Mouse (Mus musculus) gastrocnemius, postnatal 14 days (tissue): ENCODE results near the gene Col19a1. TPM values are rescaled to one million over a fixed set of nuclear protein-coding genes. Genes with fewer than 3 reads are reported as not detected.
A peak's percentile ranks its signal among the peaks of the same experiment; 100 is the strongest.

Experiments used
- DNase-seq: peaks from one replicate; pipeline ENCODE4 v3.0.0; 2021; ENCODE audit warnings: mixed read lengths
- intact Hi-C: fragments of 180-260 bp; cut with DNase I; formaldehyde crosslinking; loops from one replicate; pipeline ENCODE4 v1.15.1; 2025; ENCODE audit warnings: low total_unique reads
- total RNA-seq, 2 experiments: library from RNA; stranded (reverse); gene quantifications; 2 replicates each; pipeline ENCODE4 v1.2.3; 2021

Gene Col19a1
- total RNA-seq, 2 experiments from 2014 or later = 3.6 TPM

DNA sequence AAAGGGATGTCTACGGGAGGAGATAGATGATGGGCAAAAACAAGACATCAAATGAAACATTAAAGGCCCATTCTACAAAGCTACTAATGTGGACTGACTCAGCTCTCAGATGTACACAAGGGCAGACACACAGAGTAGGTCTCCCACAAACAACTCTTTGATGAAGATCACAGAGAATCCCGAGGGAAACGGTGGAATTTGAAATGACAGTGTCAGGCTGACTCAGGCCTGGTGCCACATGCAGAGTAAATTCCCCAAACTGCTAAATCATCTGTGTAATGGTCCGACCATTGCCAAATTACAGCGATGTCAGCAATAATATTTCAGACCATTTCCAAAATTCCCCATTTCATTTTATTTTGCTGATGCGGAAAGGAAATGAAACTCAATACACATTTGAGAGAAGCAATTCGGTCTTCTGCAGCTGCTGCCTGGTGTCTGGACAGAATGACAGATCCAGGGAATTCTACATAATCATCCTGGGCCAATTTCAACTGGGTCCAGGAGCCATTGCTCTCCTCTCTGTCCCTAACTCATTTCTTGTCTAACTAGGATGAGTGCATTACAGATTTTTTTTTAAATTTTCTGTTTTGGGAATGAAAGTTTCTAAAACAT is 116.1 kb downstream of the Col19a1 start:
- intact Hi-C loops = no loop called here
- DNase-seq = peak; percentile 16

DNA sequence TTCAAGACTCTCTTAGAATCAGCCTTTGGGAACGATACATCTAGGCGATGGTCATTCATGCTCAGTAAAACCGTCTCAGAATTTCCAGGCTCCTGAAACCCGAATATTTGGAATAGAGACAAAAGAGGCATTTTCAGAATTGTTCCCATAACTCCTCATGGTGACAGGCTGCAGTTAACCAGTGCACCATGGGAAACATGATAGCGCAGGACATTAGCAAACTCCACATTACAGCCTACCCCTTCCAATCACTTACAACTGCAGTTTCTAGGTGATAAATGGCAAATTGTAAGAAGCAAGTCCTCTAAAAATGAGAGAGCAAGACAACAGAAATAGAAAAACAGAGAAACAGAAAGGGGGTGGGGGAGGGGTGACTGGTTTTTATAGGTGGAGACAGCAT is 116.6 kb downstream of the Col19a1 start:
- no peak for DNase-seq
- intact Hi-C loops = no loop called here

- DNase-seq = no peak
- intact Hi-C loops = no loop called here
Measured at GRCm38 (mm10) chr1:24461305-24461887, 125.9 kb downstream of the Col19a1 start.

DNA sequence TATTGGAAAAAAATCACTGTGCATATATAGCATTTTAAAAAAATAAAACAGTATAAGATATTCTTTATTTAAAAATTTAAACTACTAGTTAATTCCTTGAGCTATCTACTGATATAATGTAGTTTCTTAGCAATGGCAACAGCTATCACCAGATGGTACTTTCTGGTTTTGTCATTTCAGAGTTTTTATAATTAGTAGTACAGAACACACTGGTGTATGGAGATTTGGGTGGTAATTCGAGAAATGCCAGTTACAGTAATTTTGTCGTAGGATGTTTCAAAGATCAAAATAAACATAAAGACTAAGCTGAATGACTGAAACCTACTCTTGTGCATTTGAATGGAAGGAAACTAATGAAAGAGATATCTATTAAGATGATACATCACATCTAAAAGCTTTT is 129.3 kb downstream of the Col19a1 start:
- DNase-seq = no peak
- intact Hi-C loops = no loop called here

DNA sequence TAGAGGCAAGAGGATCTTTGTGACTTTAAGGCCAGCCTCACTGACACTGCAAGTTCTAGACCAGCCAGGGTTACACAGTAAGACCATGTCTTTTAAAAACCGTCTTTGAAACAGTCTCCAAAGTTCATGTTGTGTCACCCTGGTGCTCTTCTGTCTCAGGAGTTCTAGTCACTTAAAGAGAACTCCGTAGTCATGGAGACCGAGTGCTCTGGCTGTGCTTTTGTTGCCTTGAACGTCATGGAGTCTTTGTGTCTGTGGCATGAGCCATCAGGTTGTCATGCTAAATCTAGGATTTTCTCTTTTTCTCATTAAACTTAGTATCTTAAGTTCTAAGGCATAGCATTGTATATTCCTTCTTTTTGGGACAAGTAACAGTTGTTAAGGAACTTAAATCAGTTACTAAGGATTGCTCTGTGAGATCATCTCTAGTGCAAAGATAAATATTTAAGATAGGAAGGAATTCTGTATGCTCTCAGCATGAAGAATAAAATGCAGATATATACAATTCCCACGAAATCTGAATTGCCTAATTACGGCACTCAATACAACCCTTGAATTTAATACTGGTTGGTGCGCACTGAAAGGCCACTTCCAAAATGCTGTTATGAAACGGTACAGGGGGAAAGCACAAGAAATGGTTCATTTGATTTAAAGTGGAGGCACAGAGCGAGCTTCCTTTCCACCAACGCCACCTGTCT is 134.6 kb downstream of the Col19a1 start:
- no peak for DNase-seq
- intact Hi-C loops = no loop called here

GRCm38 (mm10) chr1:24452159-24452558 is 135.1 kb downstream of the Col19a1 start:
- DNase-seq = no peak
- intact Hi-C loops = no loop called here

DNA sequence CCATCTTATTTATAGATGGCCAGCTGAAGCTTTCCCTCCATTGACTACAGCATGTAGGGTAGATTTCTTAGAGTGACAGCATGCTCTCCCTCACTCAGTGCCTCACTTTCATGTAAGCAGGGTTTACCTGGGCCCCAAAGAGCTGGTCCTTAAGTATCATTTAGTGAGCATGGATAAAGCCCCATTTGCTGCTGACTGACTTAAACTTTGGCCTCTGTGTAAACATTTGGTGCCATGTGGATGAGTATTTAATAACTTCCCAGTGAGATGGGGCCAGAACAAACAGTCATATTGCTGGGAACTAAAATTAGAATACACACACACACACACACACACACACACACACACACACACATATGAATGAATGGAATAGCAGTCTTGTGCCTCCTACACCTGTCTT is 149.8 kb downstream of the Col19a1 start:
- DNase-seq = no peak
- intact Hi-C loops = no loop called here

DNA sequence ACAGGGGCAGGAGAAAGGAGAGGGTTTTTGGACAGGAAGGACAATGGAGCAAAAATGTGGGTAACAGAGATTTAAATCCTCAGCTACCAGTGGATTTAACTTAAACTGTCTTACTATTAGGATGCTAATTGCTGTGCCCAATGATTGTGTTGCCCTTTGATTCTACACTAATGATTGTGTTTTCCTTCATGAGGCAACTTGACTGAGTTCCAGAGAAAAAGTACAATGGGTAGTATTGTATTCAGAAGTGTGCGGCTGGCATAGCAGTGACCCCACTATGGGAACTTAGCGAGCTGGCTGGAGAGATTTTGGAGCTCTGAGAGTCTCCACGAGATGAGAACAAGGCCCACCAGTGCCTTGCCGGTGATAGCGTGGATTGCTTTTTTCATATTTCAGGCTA is 159.0 kb downstream of the Col19a1 start:
- no peak for DNase-seq
- intact Hi-C loops = no loop called here

GRCm38 (mm10) chr1:24378125-24378821 is 209.0 kb downstream of the Col19a1 start:
- DNase-seq = peak; percentile 27
- intact Hi-C loops = loop anchor here (5.0 kb wide), 1 partner anchor 259 kb away; no protein-coding TSS in a partner anchor

- intact Hi-C loops = loop anchor here (5.0 kb wide), 1 partner anchor 262 kb away; no protein-coding TSS in a partner anchor
- DNase-seq = no peak
Measured at GRCm38 (mm10) chr1:24374902-24375301, 212.4 kb downstream of the Col19a1 start.

- no peak for DNase-seq
- intact Hi-C loops = no loop called here
Measured at GRCm38 (mm10) chr1:24373671-24374070, 213.6 kb downstream of the Col19a1 start.

DNA sequence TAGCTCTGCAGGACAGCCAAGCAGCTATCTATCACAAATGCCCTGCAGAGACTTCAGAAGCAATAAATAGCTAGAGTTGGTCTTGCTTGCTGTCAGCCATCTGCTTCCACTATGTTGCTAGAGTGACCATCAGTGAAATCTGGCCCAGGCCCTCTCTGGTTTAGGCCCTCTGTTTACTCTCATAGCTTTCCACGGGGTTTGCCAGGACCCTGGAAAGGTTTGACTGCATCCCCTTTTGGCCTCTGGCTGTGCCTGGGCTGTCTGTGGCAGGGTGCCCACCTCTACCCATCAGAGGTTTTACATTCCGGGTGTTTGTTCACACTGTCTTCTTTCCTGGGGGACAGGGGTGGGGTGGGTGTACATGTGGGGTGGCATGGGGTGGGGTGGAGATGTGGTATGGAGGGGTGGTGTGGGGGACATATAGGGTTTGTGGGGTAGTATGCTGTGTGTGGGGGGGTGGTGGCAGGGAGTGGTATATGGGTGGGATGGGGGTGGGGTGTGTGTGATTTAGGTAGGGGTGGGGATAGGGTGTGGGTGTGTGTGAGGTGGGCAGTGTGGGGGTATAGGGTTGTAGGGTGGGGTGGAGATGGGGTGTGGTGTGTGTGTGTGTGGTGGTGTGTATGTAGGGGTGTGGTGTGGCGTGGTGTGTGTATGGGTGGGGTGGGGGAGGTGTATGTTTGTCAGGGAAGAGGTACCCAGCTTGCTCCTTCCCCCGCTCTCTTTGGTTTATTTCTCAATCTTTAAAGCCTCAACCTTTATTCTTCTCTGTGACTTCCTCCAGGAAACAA is 214.6 kb downstream of the Col19a1 start:
- no peak for DNase-seq
- intact Hi-C loops = no loop called here

- peak; percentile 9 for DNase-seq
- intact Hi-C loops = no loop called here
Measured at GRCm38 (mm10) chr1:24367570-24368517, 219.4 kb downstream of the Col19a1 start.

GRCm38 (mm10) chr1:24364775-24365174 is 222.5 kb downstream of the Col19a1 start:
- intact Hi-C loops = no loop called here
- no peak for DNase-seq

GRCm38 (mm10) chr1:24361990-24362635 is 225.2 kb downstream of the Col19a1 start:
- intact Hi-C loops = no loop called here
- DNase-seq = no peak

GRCm38 (mm10) chr1:24349462-24350217 is 237.6 kb downstream of the Col19a1 start:
- no peak for DNase-seq
- intact Hi-C loops = no loop called here

GRCm38 (mm10) chr1:24347621-24348160 is 239.6 kb downstream of the Col19a1 start:
- DNase-seq = no peak
- intact Hi-C loops = no loop called here
